Mouse (Mus musculus) cerebellum, adult 2 months (tissue): ENCODE results near the gene Myo16.

Source experiments
- CTCF ChIP-seq: fragments of 200-500 bp; IDR thresholded peaks from 2 replicates; pipeline ENCODE4 v1.5.1; 2011; ENCODE audit warnings: low read depth, mild to moderate bottlenecking, control low read depth, low read length, moderate library complexity, borderline replicate concordance; ENCODE audit not compliant: insufficient read depth
- POLR2A ChIP-seq: fragments of 200-500 bp; IDR thresholded peaks from 2 replicates; pipeline ENCODE4 v1.6.1; 2011; ENCODE audit warnings: low read length, control low read depth, borderline replicate concordance; ENCODE audit not compliant: insufficient read depth

GRCm38 (mm10) chr8:10592917-10593316, 439.2 kb downstream of the Myo16 start:
- no peak for TF ChIP-seq CTCF
- TF ChIP-seq POLR2A: no peak
